Mouse (Mus musculus): ENCODE measurements around the gene Gm8764.

GRCm38 (mm10) chr10:104118312-104118711 lies 41.5 kb upstream of the Gm8764 start:
- TF ChIP-seq CTCF (IDR thresholded peaks at IDR 0.05; ENCODE audit: low read depth), result no peak
- TF ChIP-seq EP300 (IDR thresholded peaks at IDR 0.05; ENCODE audit: low read depth), result no peak
